Mouse (Mus musculus) MEL (cell line): ENCODE measurements at regions not wholly inside any gene's neighbourhood (a gene's known extent, or its start where the extent isn't known, plus 50 kb on each side); places are given as distances from the start of the nearest gene placed in this dataset.

Experiments
- CTCF ChIP-seq, 3 experiments: IDR thresholded peaks in 2 of 3; conservative IDR thresholded peaks in 1 of 3; 2 replicates each; pipeline ENCODE4 v1.5.1; 2011 to 2012; ENCODE audit warnings: low read length in 3 of 3, low read depth in 2 of 3, mild to moderate bottlenecking in 2 of 3, improper control_type of control experiment in 1 of 3, inconsistent platforms in 1 of 3, mixed read lengths in 1 of 3, moderate library complexity in 1 of 3; ENCODE audit not compliant: control insufficient read depth in 1 of 3, insufficient read depth in 1 of 3, poor library complexity in 1 of 3, severe bottlenecking in 1 of 3
- ELF1 ChIP-seq: IDR thresholded peaks from 2 replicates; pipeline ENCODE4 v1.6.1; 2014; ENCODE audit warnings: low read depth, mild to moderate bottlenecking, inconsistent platforms, low read length, improper control_type of control experiment, moderate library complexity
- ETS1 ChIP-seq: IDR thresholded peaks from 2 replicates; pipeline ENCODE4 v1.6.1; 2012; ENCODE audit warnings: low read depth, mild to moderate bottlenecking, inconsistent platforms, low read length, improper control_type of control experiment, moderate library complexity
- GATA1 ChIP-seq: IDR thresholded peaks from 2 replicates; pipeline ENCODE4 v1.6.1; 2011; ENCODE audit warnings: low read depth, low read length, improper control_type of control experiment
- POLR2A ChIP-seq, 2 experiments: IDR thresholded peaks; 2 replicates each; pipeline ENCODE4 v1.6.1; 2011 to 2012; ENCODE audit warnings: low read length in 2 of 2, mild to moderate bottlenecking in 2 of 2, control low read depth in 1 of 2, improper control_type of control experiment in 1 of 2, low read depth in 1 of 2, moderate library complexity in 1 of 2; ENCODE audit not compliant: control insufficient read depth in 1 of 2, insufficient read depth in 1 of 2, poor library complexity in 1 of 2
- RCOR1 ChIP-seq: IDR thresholded peaks from 2 replicates; pipeline ENCODE4 v1.6.1; 2012; ENCODE audit warnings: low read depth, mild to moderate bottlenecking, inconsistent platforms, low read length, improper control_type of control experiment
- TAL1 ChIP-seq: IDR thresholded peaks from 2 replicates; pipeline ENCODE4 v1.6.1; 2012; ENCODE audit warnings: mild to moderate bottlenecking, inconsistent platforms, low read length, moderate library complexity, mixed read lengths
- TBP ChIP-seq: IDR thresholded peaks from 2 replicates; pipeline ENCODE4 v1.8.0; 2011; ENCODE audit warnings: low read depth, low read length, improper control_type of control experiment
- UBTF ChIP-seq: IDR thresholded peaks from 2 replicates; pipeline ENCODE4 v1.6.1; 2012; ENCODE audit warnings: low read depth, mild to moderate bottlenecking, inconsistent platforms, low read length, improper control_type of control experiment, moderate library complexity, borderline replicate concordance; ENCODE audit not compliant: insufficient read depth
- ZC3H11A ChIP-seq: IDR thresholded peaks from 2 replicates; pipeline ENCODE4 v1.6.1; 2012; ENCODE audit warnings: low read depth, mild to moderate bottlenecking, inconsistent platforms, low read length, improper control_type of control experiment

DNA sequence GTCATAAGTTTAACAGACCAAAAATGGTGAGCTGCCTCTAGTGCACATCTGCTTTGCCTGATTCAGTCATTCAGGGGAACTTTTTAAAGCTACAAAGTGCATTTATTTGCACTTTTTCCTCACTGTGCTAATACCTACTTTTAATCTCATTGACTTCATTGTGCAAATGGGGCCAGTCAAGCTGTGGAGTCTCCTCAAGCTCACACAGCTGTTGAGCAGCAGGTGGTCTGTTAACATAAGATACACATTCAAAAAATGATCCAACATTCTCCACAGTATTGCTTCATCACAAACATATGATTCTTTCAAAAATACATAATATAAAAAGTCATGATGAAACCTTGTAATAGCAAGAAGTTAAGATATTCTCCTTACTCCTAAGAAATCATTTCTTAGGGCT, 564.2 kb upstream of the Nrxn1 start:
- TF ChIP-seq UBTF, result no peak
- TF ChIP-seq TBP, result no peak
- no peak for TF ChIP-seq ZC3H11A
- no peak for TF ChIP-seq ELF1
- TF ChIP-seq POLR2A (IDR thresholded peaks at IDR 0.05; ENCODE audit: control insufficient read depth in 1 of 2, insufficient read depth in 1 of 2, low read depth in 1 of 2, low read length in 2 of 2, poor library complexity in 1 of 2), result no peak
- TF ChIP-seq CTCF (IDR thresholded peaks at IDR 0.05 in 2 of 3, conservative IDR thresholded peaks at IDR 0.05 in 1 of 3; ENCODE audit: control insufficient read depth in 1 of 3, insufficient read depth in 1 of 3, low read depth in 2 of 3, low read length in 3 of 3, poor library complexity in 1 of 3, severe bottlenecking in 1 of 3), result no peak
- no peak for TF ChIP-seq GATA1
- TF ChIP-seq RCOR1, result no peak
- TF ChIP-seq TAL1, result no peak
- no peak for TF ChIP-seq ETS1
